Mouse (Mus musculus) intestine, postnatal 0 days (tissue): Measurements from ENCODE around the gene Zdhhc24. TPM values are rescaled to one million over a fixed set of nuclear protein-coding genes. Genes with fewer than 3 reads are reported as not detected.

Experiments
- ATAC-seq: fragments of 200-750 bp; cut with Nextera tagmentation; 2 replicates; pipeline ENCODE4 v1.8.0; 2017; ENCODE audit warnings: mild to moderate bottlenecking, moderate TSS enrichment, moderate library complexity
- H3K27ac ChIP-seq: fragments of 300-500 bp; sonication (generic); 2 replicates; pipeline ENCODE4 v1.5.1; 2014; ENCODE audit warnings: mild to moderate bottlenecking, low read depth, low read length, moderate library complexity
- H3K27me3 ChIP-seq: fragments of 300-500 bp; sonication (generic); replicated peaks from 2 replicates; pipeline ENCODE4 v1.6.1; 2014; ENCODE audit warnings: low read length, mixed read lengths; ENCODE audit not compliant: control insufficient read depth, insufficient read depth
- H3K36me3 ChIP-seq: fragments of 300-500 bp; sonication (generic); 2 replicates; pipeline ENCODE4 v1.6.1; 2014; ENCODE audit warnings: mild to moderate bottlenecking, moderate library complexity; ENCODE audit not compliant: control insufficient read depth, insufficient read depth
- H3K4me1 ChIP-seq: fragments of 300-500 bp; sonication (generic); replicated peaks from 2 replicates; pipeline ENCODE4 v1.6.1; 2014; ENCODE audit warnings: antibody characterized with exemption, low read length, mixed read lengths; ENCODE audit not compliant: control insufficient read depth, insufficient read depth
- H3K4me2 ChIP-seq: fragments of 300-500 bp; sonication (generic); replicated peaks from 2 replicates; pipeline ENCODE4 v1.6.1; 2014; ENCODE audit warnings: low read depth, mild to moderate bottlenecking, moderate library complexity
- H3K4me3 ChIP-seq: fragments of 300-500 bp; sonication (generic); 2 replicates; pipeline ENCODE4 v1.5.1; 2014; ENCODE audit warnings: low read depth, low read length
- H3K9ac ChIP-seq: fragments of 300-500 bp; sonication (generic); 2 replicates; pipeline ENCODE4 v1.6.1; 2014; ENCODE audit warnings: mild to moderate bottlenecking, low read depth, low read length
- H3K9me3 ChIP-seq: fragments of 300-500 bp; sonication (generic); 2 replicates; pipeline ENCODE4 v1.6.1; 2016; ENCODE audit warnings: mixed run types; ENCODE audit not compliant: control insufficient read depth
- CTCF ChIP-seq: sonication (generic); IDR thresholded peaks from 2 replicates; pipeline ENCODE4 v1.5.1; 2016; ENCODE audit warnings: low read depth, mild to moderate bottlenecking, control low read depth, antibody characterized with exemption, moderate library complexity
- WGBS: fragments of 180-500 bp; shearing (Covaris S2); extraction: QIAGEN DNeasy Blood & Tissue Kit; methylation state at CpG from one replicate; pipeline ENCODE4 v1.1.7; 2014; 5-methylcytosine and 5-hydroxymethylcytosine counted together
- polyA plus RNA-seq: library from polyadenylated mRNA; unstranded; fragments of >200 nt; fragmentation: Nextera tagmentation; extraction: Ambion mirVana; gene quantifications from 2 replicates; pipeline ENCODE4 v1.2.1, GENCODE M21; 2015

Zdhhc24 gene
- polyA plus RNA-seq, result 7.6 and 9.1 TPM in 2 replicates

DNA sequence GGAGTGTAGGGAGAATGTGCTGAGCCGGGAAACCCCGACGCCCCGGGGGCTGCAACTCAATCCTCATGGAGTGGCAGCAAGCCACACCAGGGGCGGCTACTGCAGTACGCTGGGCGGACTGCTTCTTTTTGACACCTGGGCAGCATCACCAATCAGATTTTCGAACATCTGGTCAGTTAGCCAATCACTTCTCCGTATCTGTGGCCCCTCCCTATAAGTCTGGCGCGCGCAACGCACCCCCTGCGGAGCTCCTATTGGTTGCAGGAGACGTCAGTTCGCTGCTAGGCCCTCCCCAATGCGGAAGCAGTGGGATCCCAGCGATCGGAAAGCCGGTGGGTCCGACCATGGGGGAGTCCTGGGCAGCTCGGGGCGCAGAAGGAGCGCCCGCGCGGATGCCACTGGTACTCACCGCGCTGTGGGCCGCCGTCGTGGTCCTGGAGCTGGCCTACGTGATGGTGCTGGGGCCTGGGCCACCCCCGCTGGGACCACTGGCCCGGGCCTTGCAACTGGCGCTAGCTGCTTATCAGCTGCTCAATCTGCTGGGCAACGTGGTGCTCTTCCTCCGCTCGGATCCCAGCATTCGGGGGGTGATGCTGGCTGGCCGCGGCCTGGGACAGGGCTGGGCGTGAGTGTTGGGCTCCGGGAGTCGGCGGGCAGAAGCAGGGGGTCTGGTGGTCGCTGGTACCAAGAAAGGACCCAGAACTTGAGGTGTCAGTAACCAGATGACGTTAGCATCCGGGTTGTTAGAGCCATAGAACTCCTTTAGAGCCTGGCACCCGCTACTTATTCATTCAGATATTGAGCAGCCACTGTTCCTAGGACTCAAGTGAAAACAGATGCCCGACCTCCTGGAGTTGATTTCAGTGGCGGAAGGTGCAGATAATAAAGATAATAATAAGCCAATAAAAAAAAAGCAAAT, at the start of gene Zdhhc24:
Zdhhc24 (plus strand) TSS at position 264 of the 919 bp plus-strand sequence.
- no peak for TF ChIP-seq CTCF
- ATAC-seq, result peak; percentile 98
- Histone ChIP-seq H3K4me3 (peak within 1 kb of the TSS; percentile 82), H3K4me1 (peaks cover 5% of the 10 kb centered on the region; the same call in 1 of the 2 replicates), H3K27me3 (0 out of 2 replicates have a peak, but pooled peaks cover 4% of the 10 kb centered on the region), H3K9me3 (no peaks in the 10 kb centered on the region), H3K9ac (peak within 1 kb of the TSS; percentile 76), H3K36me3 (peaks cover 10% of the 10 kb centered on the region; the same call in 1 of the 2 replicates), H3K27ac (no peak within 1 kb of the TSS; the same call in 1 of the 2 replicates), H3K4me2 (peak within 1 kb of the TSS; percentile 86)
- under 1% methylated on average over 52 of the region's 52 CpGs for WGBS

DNA sequence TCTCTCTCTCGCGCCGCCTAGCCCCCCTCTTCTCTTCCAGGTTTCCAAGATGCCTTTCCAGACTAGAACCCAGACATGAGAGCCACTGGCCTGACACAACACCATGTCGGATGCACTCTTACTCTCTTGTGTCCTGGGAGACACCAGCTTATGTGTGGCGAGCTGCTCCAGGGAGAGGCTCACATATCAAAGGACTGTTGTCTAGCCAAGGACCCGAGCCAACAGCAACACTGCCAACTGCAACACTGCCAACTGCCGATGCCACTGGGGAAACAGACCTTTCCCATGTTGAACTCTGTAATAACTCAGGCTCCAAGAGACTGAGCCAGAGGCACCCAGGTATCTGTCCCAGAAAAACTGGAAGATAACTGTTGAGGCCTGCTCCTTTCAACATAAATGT, 49.3 kb upstream of the Zdhhc24 start:
- H3K27me3 ChIP-seq, result no peaks in the 10 kb centered on the region
- no peak for TF ChIP-seq CTCF
- 48% methylated on average over 7 of the region's 7 CpGs for WGBS
- H3K4me3 ChIP-seq, result no peak overlapping the region
- H3K4me1 ChIP-seq, result no peaks in the 10 kb centered on the region
- peak overlapping the region; percentile 30; the same call in 1 of the 2 replicates for H3K4me2 ChIP-seq
- H3K36me3 ChIP-seq, result peaks cover 23% of the 10 kb centered on the region
- peak; percentile 21; the same call in 1 of the 2 replicates for ATAC-seq
- H3K9me3 ChIP-seq, result no peaks in the 10 kb centered on the region
- H3K9ac ChIP-seq, result no peak overlapping the region
- H3K27ac ChIP-seq, result no peak overlapping the region

DNA sequence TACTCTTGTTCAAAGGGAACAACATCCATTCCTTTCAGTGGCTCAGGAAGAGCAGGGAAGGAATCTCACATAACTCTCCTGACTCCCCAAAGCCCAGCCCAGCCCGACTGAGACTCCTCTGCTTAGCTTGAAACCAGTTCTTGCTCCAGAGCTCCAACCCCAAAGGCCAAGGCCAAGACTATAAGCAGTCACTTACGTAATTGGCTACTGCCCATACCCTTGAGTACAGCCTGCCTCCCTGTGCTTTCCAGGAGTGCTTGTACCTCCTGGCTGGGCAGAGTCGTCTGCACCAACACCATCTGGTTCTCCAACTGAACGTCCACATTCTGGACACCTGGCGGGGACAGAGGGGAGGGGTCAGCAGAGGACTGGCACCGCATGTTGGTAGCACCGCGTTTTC, 44.5 kb upstream of the Zdhhc24 start:
- Histone ChIP-seq H3K9me3 (no peaks in the 10 kb centered on the region), H3K36me3 (peaks cover 13% of the 10 kb centered on the region; the same call in 1 of the 2 replicates), H3K27me3 (no peaks in the 10 kb centered on the region), H3K9ac (no peak overlapping the region), H3K4me1 (0 out of 2 replicates have a peak, but pooled peaks cover 7% of the 10 kb centered on the region), H3K4me3 (no peak overlapping the region), H3K4me2 (no peak overlapping the region), H3K27ac (no peak overlapping the region)
- no peak for ATAC-seq
- no peak for TF ChIP-seq CTCF
- WGBS, result 84% methylated on average over 8 of the region's 8 CpGs

DNA sequence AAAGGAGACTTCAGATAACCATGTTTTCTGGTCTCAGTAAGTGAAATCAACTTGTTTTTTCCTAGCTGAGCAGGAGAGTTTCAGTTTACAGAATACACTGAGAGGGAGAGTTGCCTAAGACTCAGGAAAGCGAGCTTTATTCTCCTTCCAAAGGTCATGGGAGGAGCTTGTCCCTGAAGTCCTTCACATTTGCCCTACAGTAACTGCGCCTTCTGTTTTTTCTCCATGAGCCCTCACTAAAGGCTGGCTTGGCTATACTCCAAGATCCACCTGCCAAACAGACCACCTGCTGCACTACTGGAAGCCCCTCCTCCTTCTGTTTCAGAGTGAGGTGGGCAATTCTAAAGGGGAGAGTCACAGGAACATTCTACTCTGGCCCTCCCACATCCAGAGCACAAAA, 42.4 kb upstream of the Zdhhc24 start:
- H3K4me3 ChIP-seq, result no peak overlapping the region
- H3K9ac ChIP-seq, result no peak overlapping the region
- no peak for TF ChIP-seq CTCF
- peaks cover 6% of the 10 kb centered on the region; the same call in 1 of the 2 replicates for H3K27me3 ChIP-seq
- H3K9me3 ChIP-seq, result no peaks in the 10 kb centered on the region
- ATAC-seq, result no peak
- peaks cover 13% of the 10 kb centered on the region; the same call in 1 of the 2 replicates for H3K36me3 ChIP-seq
- H3K4me1 ChIP-seq, result peaks cover 7% of the 10 kb centered on the region; the same call in 1 of the 2 replicates
- H3K4me2 ChIP-seq, result no peak overlapping the region
- H3K27ac ChIP-seq, result peak overlapping the region; percentile 70; the same call in 1 of the 2 replicates
- 43% methylated on average over 2 of the region's 2 CpGs for WGBS

DNA sequence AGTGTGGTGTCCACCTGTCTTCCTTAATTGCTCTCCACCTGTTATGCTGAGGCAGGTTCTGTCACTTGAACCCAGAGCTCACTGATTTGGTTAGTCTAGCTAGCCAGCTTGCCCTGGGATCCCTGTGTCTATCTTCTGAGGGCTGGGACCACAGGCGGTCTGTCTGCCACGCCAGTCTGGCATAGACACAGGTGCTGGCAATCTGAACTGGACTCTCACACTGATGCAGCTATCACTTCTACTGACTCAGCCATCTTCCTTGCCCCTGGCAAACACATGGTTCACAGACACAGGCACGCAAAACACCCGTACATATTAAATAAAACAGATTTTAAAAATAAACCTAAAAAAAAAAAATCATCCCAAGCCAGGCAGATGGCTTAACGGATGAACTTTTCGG, 41.4 kb upstream of the Zdhhc24 start:
- H3K4me1 ChIP-seq, result peaks cover 7% of the 10 kb centered on the region; the same call in 1 of the 2 replicates
- peaks cover 11% of the 10 kb centered on the region; the same call in 1 of the 2 replicates for H3K27me3 ChIP-seq
- H3K9ac ChIP-seq, result no peak overlapping the region
- no peak overlapping the region for H3K4me3 ChIP-seq
- no peak overlapping the region for H3K27ac ChIP-seq
- TF ChIP-seq CTCF, result no peak
- no peak for ATAC-seq
- no peaks in the 10 kb centered on the region for H3K9me3 ChIP-seq
- H3K4me2 ChIP-seq, result no peak overlapping the region
- 93% methylated on average over 6 of the region's 6 CpGs for WGBS
- H3K36me3 ChIP-seq, result peaks cover 13% of the 10 kb centered on the region; the same call in 1 of the 2 replicates

DNA sequence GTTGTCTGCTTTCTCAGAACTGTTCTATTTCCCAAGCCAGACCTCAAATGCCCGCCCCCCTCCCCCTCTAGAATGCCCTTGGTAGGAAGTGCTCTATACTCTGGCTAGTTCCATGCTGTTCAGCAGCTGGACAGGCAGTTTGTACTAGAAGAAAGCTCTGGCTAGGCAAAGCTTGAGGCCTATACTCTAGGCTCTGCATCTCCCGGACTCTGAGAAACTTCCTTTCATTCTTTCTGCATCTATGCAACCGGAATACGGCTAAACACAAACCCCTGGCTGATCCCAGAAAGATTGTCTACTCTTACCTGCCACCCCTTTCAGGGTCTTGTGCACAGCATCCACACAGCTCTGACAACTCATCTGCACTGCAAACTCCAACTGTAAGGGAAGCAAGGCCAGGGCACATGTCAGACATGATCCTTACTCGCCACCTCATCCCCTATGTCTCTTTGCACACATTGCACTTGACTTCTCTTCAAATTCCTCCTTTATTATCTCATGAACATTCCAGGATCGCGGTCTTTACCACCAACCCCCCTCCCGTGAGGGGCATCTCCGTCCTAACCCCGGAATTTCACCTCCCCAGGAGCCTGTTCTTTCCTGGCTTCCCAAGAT, 39.8 kb upstream of the Zdhhc24 start:
- no peak overlapping the region for H3K27ac ChIP-seq
- peak overlapping the region; percentile 71 for H3K9ac ChIP-seq
- peak overlapping the region; percentile 91 for H3K4me2 ChIP-seq
- H3K4me1 ChIP-seq, result peaks cover 7% of the 10 kb centered on the region; the same call in 1 of the 2 replicates
- no peaks in the 10 kb centered on the region for H3K9me3 ChIP-seq
- TF ChIP-seq CTCF, result no peak
- peak; percentile 3; the same call in 1 of the 2 replicates for ATAC-seq
- peaks cover 16% of the 10 kb centered on the region; the same call in 1 of the 2 replicates for H3K27me3 ChIP-seq
- peaks cover 3% of the 10 kb centered on the region; the same call in 1 of the 2 replicates for H3K36me3 ChIP-seq
- whole genome bisulfite sequencing, result 27% methylated on average over 10 of the region's 10 CpGs
- peak overlapping the region; percentile 47 for H3K4me3 ChIP-seq
